Mouse (Mus musculus) megakaryocyte progenitor cell, adult 5-6 weeks (primary cell): ENCODE results near the gene Gm11232. TPM values are rescaled to one million over a fixed set of nuclear protein-coding genes. Genes with fewer than 3 reads are reported as not detected.

Experiments used
- ATAC-seq: replicated peaks from 2 replicates; pipeline ENCODE4 v1.8.0; 2016; ENCODE audit warnings: mild to moderate bottlenecking, moderate TSS enrichment, inconsistent platforms; ENCODE audit not compliant: poor library complexity
- total RNA-seq, 2 experiments: library from RNA; stranded (forward) in 1 of 2; stranded (reverse) in 1 of 2; fragments of 157-497, 149-512 nt in 1 of 2; fragments of 200-1000 nt in 1 of 2; gene quantifications; 2 replicates each; pipeline versions ENCODE4 v1.2.3 to v1.2.4; 2015 to 2017

Gene Gm11232
- total RNA-seq (2015): not detected in 2 replicates
- total RNA-seq (2017): not detected in 2 replicates

DNA sequence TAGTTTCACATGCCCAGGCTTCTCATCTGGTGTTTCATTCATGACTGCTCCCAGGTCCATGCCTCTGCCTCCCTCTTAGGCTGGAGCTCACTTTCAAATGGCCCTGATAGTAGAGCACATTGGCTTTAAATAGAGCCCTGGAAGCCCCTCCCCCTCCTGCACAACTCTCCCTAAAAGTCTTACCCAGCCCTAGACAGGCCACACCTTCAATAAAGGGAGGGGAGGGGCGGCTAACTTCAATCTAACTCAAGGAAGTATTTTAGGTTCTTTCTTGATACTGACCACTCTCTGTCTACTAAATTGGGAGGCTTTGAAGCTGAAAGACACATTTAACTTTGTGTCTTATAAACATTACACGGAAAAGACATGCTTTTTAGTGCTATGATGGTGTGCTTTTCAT is at the start of gene Gm11232:
Gm11232 (minus strand) TSS at position 101 of the 400 bp plus-strand sequence.
- ATAC-seq: no peak

DNA sequence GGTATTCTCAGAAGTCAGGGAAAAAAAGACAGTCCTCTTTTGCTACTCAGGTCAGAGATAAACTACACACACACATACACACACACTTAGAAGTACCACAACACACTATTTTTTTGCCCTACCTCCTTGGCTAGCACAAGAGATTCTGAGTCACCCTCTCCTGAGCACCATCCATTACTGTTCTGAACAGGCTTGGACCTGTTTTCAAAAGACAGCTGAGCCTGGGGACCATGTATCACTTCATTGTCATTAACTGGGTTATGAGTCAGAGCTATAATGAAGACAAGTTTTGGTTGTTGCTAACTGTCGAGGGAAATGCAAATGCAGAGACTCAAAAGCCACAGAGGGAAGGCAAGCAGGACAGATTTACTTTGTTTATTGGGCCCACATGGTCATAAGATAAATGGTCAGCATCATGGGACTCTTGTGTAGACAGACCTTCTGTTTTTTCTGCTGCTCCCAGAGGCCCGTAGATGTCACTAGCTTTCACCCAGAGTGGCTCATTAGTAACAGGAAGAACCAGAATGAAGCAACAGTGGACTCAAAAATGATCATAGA is 48.3 kb upstream of the Gm11232 start:
- ATAC-seq: no peak

DNA sequence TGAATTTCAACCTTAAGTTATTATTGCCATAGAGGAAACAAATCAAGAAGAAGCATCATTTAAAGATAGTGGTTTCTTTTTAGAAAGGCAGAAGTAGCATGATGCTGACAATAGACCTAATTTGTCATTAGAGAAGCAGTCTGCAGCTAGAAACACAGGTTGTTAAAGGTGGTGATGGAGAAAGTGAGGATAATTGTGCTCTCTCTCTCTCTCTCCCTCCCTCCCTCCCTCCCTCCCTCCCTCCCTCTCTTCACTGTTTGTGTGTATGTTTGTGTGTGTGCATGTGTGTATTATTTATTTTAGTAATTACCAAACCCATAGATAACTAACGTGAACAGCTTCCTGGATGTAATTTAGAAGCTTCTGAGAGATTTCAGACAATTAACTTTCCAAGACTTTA is 7.8 kb upstream of the Gm11232 start:
- ATAC-seq: no peak

DNA sequence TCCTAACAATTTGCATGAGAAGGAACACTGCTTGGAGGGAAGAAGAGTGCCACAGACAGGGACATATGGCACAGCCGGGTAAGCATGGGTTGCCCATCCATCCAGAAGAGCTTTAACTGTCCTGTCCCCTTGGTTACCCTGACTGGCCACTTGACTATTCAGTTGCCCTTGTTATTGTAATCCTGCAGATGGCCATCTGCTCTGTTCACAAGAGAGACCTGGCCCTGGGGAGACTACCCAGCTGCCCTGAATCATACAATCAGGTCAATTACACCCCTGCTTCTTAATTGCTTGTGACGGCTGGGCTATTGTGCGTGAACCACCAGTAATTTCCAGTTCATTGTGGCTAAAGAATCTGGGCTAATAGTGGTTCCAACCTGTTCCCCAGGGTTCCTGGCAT is 7.3 kb upstream of the Gm11232 start:
- no peak for ATAC-seq

DNA sequence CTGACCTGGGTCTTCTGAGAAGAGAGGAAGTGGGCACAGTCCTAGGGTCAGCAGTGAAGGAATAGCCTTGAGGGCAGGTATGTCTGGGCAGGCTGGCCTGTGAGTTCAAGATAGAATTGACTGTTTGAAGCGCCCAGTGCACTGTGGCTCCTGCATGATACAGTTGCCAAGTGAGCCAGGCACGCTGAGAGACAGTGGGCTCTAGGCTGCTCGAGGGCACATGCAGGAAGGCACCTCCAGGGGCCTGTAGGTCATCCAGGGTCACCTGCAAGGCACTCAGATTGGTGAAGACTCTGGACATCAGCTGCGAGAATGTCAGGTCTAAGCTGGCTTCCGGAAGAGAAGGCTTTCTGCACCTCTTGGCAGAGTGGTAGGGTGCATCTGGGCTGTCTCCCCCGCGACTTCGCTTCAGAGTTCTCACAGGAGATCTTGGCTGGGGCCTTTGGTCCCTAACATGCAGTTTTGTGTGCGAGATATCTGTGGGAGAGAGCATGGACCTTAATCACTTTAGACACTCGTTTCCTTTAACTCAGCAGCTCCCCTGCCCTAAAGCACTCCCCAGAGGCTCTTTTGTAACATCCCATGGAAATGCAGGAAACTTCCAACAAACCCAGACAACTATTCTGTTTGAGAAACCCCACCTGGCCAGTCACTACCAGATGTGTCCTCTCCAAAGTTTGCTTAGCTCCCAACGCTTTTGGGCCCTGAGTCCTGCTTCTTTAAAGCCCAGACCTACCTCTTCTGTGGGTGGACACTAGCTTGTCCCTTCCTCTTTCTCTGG is 1.1 kb downstream of the Gm11232 start:
- no peak for ATAC-seq

DNA sequence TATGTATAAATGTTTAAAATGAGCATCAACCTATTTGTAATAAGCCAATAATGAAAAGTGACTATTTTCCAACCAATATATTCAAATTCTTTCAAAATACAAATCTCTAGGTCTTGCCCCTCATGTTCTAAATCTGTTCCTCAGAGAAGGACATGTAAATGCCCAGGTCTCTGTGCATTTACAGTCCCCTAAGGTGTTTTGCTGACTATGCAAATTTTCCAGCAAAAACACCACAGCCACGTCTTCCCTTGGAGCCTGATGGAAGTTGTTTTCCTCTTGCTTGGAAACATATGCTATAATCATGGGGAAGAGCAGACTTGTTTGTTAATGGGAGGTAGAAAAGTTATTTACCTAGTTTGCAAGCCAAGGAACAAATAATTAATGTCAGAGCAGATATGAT is 12.0 kb downstream of the Gm11232 start:
- no peak for ATAC-seq

DNA sequence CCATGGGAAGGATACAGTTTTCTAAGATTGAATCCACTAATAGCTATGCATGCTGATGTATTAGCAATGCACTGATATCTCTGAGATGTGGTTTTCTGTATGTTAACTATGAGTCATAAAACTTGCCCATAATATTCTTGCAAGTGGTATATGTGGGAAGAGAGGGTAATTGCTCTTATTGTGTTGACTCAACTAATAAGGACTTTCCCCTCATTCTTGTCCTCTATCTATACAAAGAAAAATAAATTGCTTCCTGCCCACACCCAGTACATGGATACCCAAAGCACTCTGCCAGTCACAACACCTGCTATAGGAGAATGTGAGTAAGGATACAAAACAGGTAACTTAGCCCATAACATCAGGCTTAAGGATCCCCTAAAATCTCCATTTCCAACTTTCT is 21.2 kb downstream of the Gm11232 start:
- no peak for ATAC-seq

DNA sequence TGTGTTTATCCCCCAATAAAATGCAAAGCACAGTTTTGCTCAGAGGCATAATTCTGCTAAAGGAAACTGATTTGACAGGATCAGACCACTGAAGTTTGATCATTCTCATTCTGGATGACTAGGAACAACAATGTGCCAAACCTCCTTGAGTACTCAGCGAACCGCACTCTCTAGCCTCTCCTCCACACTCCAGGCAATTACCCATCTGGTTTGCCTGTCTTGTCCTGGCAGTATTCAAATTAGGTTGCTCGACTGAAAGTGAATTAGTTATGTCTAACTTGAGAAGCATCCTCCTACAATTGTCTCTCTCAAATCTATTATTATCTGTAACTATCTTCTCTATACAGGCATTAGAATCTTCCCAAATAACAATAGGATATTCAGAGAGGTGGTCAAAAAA is 22.5 kb downstream of the Gm11232 start:
- ATAC-seq: no peak

DNA sequence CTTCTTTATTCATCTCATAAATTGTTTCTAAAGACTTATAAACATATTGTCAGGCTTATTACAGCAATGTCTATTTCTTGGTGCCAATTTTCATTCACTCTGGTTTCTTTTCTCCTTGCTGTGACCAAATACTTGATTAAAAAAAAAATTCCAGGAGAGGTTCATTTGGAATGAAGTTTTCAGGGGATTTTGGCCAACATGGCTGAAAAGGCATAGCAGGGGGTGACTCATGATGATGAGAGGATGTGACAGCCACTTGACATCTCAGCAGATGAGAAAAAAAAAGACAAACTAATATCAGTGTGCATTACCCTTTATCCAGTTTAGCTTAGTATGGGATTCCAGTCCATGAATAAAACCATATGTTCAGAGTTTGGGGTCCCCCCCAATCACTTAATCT is 28.4 kb downstream of the Gm11232 start:
- no peak for ATAC-seq

DNA sequence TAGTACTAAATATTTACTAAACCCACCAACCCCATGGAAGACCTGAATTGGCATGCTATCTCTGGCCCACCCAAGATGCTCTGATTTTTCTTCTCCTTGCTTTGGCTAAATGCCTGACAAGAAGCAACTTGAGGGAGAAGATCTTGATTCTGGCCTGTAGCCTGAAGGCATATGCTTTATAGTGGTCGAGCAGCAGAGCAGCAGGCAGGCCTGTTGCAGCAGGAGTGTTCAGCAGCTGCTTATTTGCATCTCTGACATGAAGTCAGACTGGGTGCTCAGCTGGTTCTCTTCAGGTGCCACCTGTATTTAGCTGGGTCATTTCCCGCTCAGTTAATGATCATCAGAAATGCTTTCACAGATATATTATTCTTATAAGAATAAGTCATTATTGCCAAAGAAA is 30.2 kb downstream of the Gm11232 start:
- ATAC-seq: no peak

DNA sequence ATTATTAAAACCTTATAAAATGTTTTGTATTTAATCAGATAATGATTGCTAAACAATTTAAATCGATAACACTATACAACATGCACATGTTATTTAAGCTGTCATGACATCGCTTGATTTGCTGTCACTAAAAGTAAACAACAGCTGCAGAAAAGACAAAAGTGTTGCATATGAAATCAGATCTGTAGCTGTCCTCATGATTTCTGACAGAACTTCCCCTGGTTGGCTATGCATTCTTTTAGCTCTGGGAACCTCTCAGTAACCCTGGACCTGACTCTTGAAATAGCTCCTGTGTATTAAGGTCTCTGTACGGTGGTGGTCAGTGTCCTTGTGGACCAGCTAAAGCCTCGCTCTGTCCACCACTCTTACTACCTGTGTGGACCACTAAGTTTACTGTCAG is 30.7 kb downstream of the Gm11232 start:
- ATAC-seq: no peak

DNA sequence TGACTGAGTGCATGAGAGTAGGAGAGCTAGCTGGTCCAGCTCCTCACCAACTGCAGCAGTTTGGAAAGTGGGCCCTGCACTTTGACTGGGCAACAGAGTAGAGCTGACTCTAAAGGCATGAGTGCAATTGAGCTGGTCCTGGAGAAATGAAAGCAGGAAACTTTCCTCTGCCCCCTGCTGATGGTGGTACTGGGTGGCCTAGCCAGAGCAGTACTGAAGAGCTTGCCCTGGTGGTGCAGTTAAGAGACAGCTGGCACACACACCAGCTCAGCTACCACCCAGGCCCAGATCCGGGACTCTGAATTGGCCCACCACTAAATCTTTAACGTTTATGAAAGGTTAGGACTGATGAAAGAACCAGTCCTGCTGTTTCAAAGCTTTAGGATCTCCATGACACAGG is 31.9 kb downstream of the Gm11232 start:
- no peak for ATAC-seq
